In the genomic region with DNA sequence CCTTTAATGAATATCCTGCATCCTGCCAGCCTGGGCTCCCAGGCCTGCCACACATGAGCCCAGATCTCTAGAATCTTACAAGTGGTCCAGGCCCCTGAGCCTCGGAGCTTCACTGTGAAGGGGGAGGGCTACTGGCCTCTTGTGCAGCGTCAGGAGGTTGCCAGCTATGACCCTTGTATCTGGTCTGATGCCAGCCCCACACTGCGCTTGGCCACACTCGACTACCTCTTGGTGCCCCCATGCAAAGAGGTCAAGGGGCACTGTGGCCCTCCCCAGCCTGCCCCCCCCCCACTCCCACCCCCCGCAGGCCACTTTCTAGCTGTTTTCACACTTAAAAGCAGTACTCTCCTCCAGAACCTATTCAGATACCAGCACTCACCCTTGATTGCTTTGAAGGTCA, we compare ENCODE assay signal across 28 mouse cellular contexts. TPM values are rescaled to one million over a fixed set of nuclear protein-coding genes. Genes with fewer than 3 reads are reported as not detected.
DNase-seq lines count a peak whose midpoint lies in the region; ATAC-seq and TF ChIP-seq lines count a peak whose summit lies in the region.
"Had no signal": no experiment of that assay in that cellular context is flagged by ENCODE, and none has a peak within 500 bp of the region (broad histone marks: within the 10 kb centered on the region; RNA-seq: fewer than 3 reads in every experiment).

No protein-coding gene starts in this region.

- no peaks in the 10 kb centered on the region for H3K9me3 ChIP-seq in kidney, embryonic 16.5 days (ENCODE audit: low read length)
- H3K9me3 ChIP-seq in MEL (replicated peaks; ENCODE audit: insufficient read depth, low read length): no peaks in the 10 kb centered on the region
- H3K9me3 ChIP-seq in kidney, postnatal 0 days (replicated peaks; ENCODE audit: low read length): no peaks in the 10 kb centered on the region
- H3K9me3 ChIP-seq in hindbrain, embryonic 14.5 days (ENCODE audit: control insufficient read depth, low read length): no peaks in the 10 kb centered on the region
- no peaks in the 10 kb centered on the region for H3K9me3 ChIP-seq in hindbrain, embryonic 12.5 days (replicated peaks)
- H3K9me3 ChIP-seq: embryonic facial prominence, embryonic 15.5 days; forebrain, embryonic 10.5 days; hindbrain, embryonic 13.5 days had no signal

- H3K27me3 ChIP-seq in kidney, embryonic 16.5 days (ENCODE audit: insufficient read depth, low read length): peaks cover 9% of the 10 kb centered on the region
- H3K27me3 ChIP-seq in MEL (ENCODE audit: control insufficient read depth in 1 of 2, insufficient read depth in 2 of 2, low read length in 2 of 2): peaks cover 2% of the 10 kb centered on the region in 2 experiments; a peak in 2 of 4 replicates
- no peaks in the 10 kb centered on the region for H3K27me3 ChIP-seq in kidney, postnatal 0 days (ENCODE audit: insufficient read depth, low read length)
- peaks cover 10% of the 10 kb centered on the region for H3K27me3 ChIP-seq in hindbrain, embryonic 14.5 days (ENCODE audit: control insufficient read depth, insufficient read depth, low read length)
- H3K27me3 ChIP-seq in hindbrain, embryonic 12.5 days: peaks cover 15% of the 10 kb centered on the region

- no peak for TF ChIP-seq EP300 in MEL (IDR thresholded peaks at IDR 0.05; ENCODE audit: low read depth in 1 of 2, low read length in 2 of 2)

- no peak for ATAC-seq in kidney, embryonic 16.5 days (ENCODE audit: low FRiP score, low TSS enrichment)
- peak; percentile 68 for ATAC-seq in kidney, postnatal 0 days (replicated peaks; ENCODE audit: low FRiP score, low read depth)
- ATAC-seq in hindbrain, embryonic 14.5 days (ENCODE audit: low FRiP score): no peak
- no peak for ATAC-seq in hindbrain, embryonic 12.5 days (ENCODE audit: low FRiP score)
- ATAC-seq: forebrain, embryonic 14.5 days; Patski had no signal

- no peak overlapping the region for H3K9ac ChIP-seq in kidney, embryonic 16.5 days (replicated peaks; ENCODE audit: low read length)
- H3K9ac ChIP-seq in MEL (ENCODE audit: control insufficient read depth, low read depth, low read length, poor library complexity, severe bottlenecking): no peak overlapping the region
- H3K9ac ChIP-seq in kidney, postnatal 0 days (ENCODE audit: low read depth, low read length): no peak overlapping the region
- no peak overlapping the region for H3K9ac ChIP-seq in hindbrain, embryonic 14.5 days
- H3K9ac ChIP-seq in hindbrain, embryonic 12.5 days: no peak overlapping the region
- H3K9ac ChIP-seq: embryonic facial prominence, embryonic 15.5 days; hindbrain, embryonic 13.5 days had no signal

- H3K36me3 ChIP-seq in kidney, embryonic 16.5 days (ENCODE audit: insufficient read depth, low read length): no peaks in the 10 kb centered on the region
- H3K36me3 ChIP-seq in MEL (ENCODE audit: control insufficient read depth in 1 of 2, insufficient read depth in 2 of 2, low read length in 2 of 2): peaks cover 0 to 14% of the 10 kb centered on the region in 2 experiments
- H3K36me3 ChIP-seq in kidney, postnatal 0 days (ENCODE audit: insufficient read depth, low read length): no peaks in the 10 kb centered on the region
- H3K36me3 ChIP-seq in hindbrain, embryonic 14.5 days (replicated peaks; ENCODE audit: control insufficient read depth, insufficient read depth): no peaks in the 10 kb centered on the region
- no peaks in the 10 kb centered on the region for H3K36me3 ChIP-seq in hindbrain, embryonic 12.5 days
- H3K36me3 ChIP-seq: embryonic facial prominence, embryonic 15.5 days; forebrain, embryonic 10.5 days; hindbrain, embryonic 13.5 days had no signal

- TF ChIP-seq POLR2A in MEL (IDR thresholded peaks at IDR 0.05; ENCODE audit: control insufficient read depth in 1 of 2, insufficient read depth in 1 of 2, low read depth in 1 of 2, low read length in 2 of 2, poor library complexity in 1 of 2): no peak

- TF ChIP-seq RAD21 in MEL (IDR thresholded peaks at IDR 0.05; ENCODE audit: low read depth, low read length): no peak

- H3K4me1 ChIP-seq in kidney, embryonic 16.5 days (ENCODE audit: insufficient read depth, low read length): peaks cover 5% of the 10 kb centered on the region; the same call in 1 of the 2 replicates
- peaks cover 4 to 14% of the 10 kb centered on the region in 2 experiments; a peak in 3 of 4 replicates for H3K4me1 ChIP-seq in MEL (ENCODE audit: control insufficient read depth in 1 of 2, insufficient read depth in 2 of 2, low read length in 2 of 2)
- peaks cover 4% of the 10 kb centered on the region; the same call in 1 of the 2 replicates for H3K4me1 ChIP-seq in kidney, postnatal 0 days (replicated peaks; ENCODE audit: insufficient read depth, low read length)
- H3K4me1 ChIP-seq in hindbrain, embryonic 14.5 days (replicated peaks; ENCODE audit: control insufficient read depth, insufficient read depth, low read length): no peaks in the 10 kb centered on the region
- peaks cover 5% of the 10 kb centered on the region; the same call in 1 of the 2 replicates for H3K4me1 ChIP-seq in hindbrain, embryonic 12.5 days

- H3K4me3 ChIP-seq in kidney, embryonic 16.5 days (ENCODE audit: low read length): no peak overlapping the region
- no peak overlapping the region for H3K4me3 ChIP-seq in MEL (ENCODE audit: control insufficient read depth in 1 of 2, insufficient read depth in 1 of 2, low read depth in 2 of 2, low read length in 2 of 2)
- no peak overlapping the region for H3K4me3 ChIP-seq in kidney, postnatal 0 days (replicated peaks; ENCODE audit: low read depth, low read length)
- no peak overlapping the region for H3K4me3 ChIP-seq in hindbrain, embryonic 14.5 days (replicated peaks; ENCODE audit: low read length)
- H3K4me3 ChIP-seq in hindbrain, embryonic 12.5 days: no peak overlapping the region
- H3K4me3 ChIP-seq: embryonic facial prominence, embryonic 15.5 days; erythroblast, embryonic 14.5 days; forebrain, embryonic 10.5 days; gastrocnemius, adult 2 months; hindbrain, embryonic 13.5 days had no signal

- no peak for TF ChIP-seq CTCF in MEL (IDR thresholded peaks at IDR 0.05 in 2 of 3, conservative IDR thresholded peaks at IDR 0.05 in 1 of 3; ENCODE audit: control insufficient read depth in 1 of 3, insufficient read depth in 1 of 3, low read depth in 2 of 3, low read length in 3 of 3, poor library complexity in 1 of 3, severe bottlenecking in 1 of 3)
- TF ChIP-seq CTCF in kidney, postnatal 0 days (IDR thresholded peaks at IDR 0.05; ENCODE audit: low read depth): no peak

- 66% methylated on average over 5 of the region's 5 CpGs for WGBS in kidney, embryonic 16.5 days
- WGBS in kidney, postnatal 0 days: 46% methylated on average over 5 of the region's 5 CpGs
- WGBS in hindbrain, embryonic 14.5 days: 65% methylated on average over 5 of the region's 5 CpGs
- WGBS in hindbrain, embryonic 12.5 days: 61% methylated on average over 5 of the region's 5 CpGs

- no peak overlapping the region for H3K27ac ChIP-seq in kidney, embryonic 16.5 days (ENCODE audit: low read length)
- H3K27ac ChIP-seq in MEL (ENCODE audit: control insufficient read depth, low read depth, low read length): no peak overlapping the region
- no peak overlapping the region for H3K27ac ChIP-seq in kidney, postnatal 0 days
- no peak overlapping the region for H3K27ac ChIP-seq in hindbrain, embryonic 14.5 days
- H3K27ac ChIP-seq in hindbrain, embryonic 12.5 days: no peak overlapping the region
- H3K27ac ChIP-seq: embryonic facial prominence, embryonic 15.5 days; forebrain, embryonic 10.5 days; gastrocnemius, adult 2 months; hindbrain, embryonic 13.5 days had no signal

- peak; percentile 86 for DNase-seq in kidney, adult 11 months
- no peak for DNase-seq in MEL (ENCODE audit: low read depth, low spot score)
- DNase-seq in kidney, postnatal 0 days (ENCODE audit: low spot score): no peak
- DNase-seq in kidney, postnatal 36 days: peak; percentile 84 to 87
- no peak for DNase-seq in left cerebral cortex, adult 9 months (ENCODE audit: low spot score in 2 of 2)
- DNase-seq in hindbrain, embryonic 14.5 days (ENCODE audit: low spot score): no peak
- DNase-seq: adrenal gland, adult 2 months; adrenal gland, postnatal 25 days; cerebellum, adult 2 months; cerebellum, postnatal 10 days; embryo, embryonic 11 days; gastrocnemius, adult 2 months; gastrocnemius, postnatal 25 days; heart, postnatal 10 days; heart, postnatal 4 days had no signal

- no peak overlapping the region for H3K4me2 ChIP-seq in kidney, embryonic 16.5 days (replicated peaks; ENCODE audit: low read depth, low read length)
- no peak overlapping the region for H3K4me2 ChIP-seq in kidney, postnatal 0 days (ENCODE audit: low read length)
- H3K4me2 ChIP-seq in hindbrain, embryonic 14.5 days (replicated peaks): no peak overlapping the region
- H3K4me2 ChIP-seq in hindbrain, embryonic 12.5 days (replicated peaks): no peak overlapping the region
- H3K4me2 ChIP-seq: embryonic facial prominence, embryonic 15.5 days; hindbrain, embryonic 13.5 days had no signal

- H3K79me2 ChIP-seq in MEL (ENCODE audit: control insufficient read depth, insufficient read depth, low read length, poor library complexity): peaks cover 16% of the 10 kb centered on the region

RNA-seq across cellular contexts. Expression of gene Adm2, which starts 3.9 kb away (rescaled TPM):
- 0.98 and 1.5 TPM in 2 replicates for polyA plus RNA-seq in kidney, embryonic 16.5 days (2015; fragmentation: Nextera tagmentation; extraction: Ambion mirVana)
- 1.4 and 7.1 TPM in 2 replicates for total RNA-seq in MEL (2012; rRNA removed)
- polyA plus RNA-seq in MEL (2012; ENCODE audit: insufficient read depth in 1 of 2, insufficient read length in 2 of 2, low read depth in 1 of 2, low replicate concordance in 2 of 2, missing spikeins in 1 of 2): 10 to 100 TPM in 1 of 2 experiments, not detected in 1; 18.2 TPM
- 1.5 and 2.0 TPM in 2 replicates for polyA plus RNA-seq in kidney, postnatal 0 days (2015; fragmentation: Nextera tagmentation; extraction: Ambion mirVana)
- polyA plus RNA-seq in hindbrain, embryonic 14.5 days (2014; fragmentation: Nextera tagmentation; extraction: Ambion mirVana): not detected in 2 replicates
- polyA plus RNA-seq in hindbrain, embryonic 12.5 days (2016; fragmentation: Nextera tagmentation; extraction: Ambion mirVana): not detected in 2 replicates
- total RNA-seq: adrenal gland, adult 2 months; adrenal gland, postnatal 25 days; common myeloid progenitor, adult 5-6 weeks; gastrocnemius, adult 2 months; gastrocnemius, postnatal 25 days; granulocyte monocyte progenitor cell, adult 5-6 weeks; heart, postnatal 10 days; heart, postnatal 4 days had no signal
- polyA plus RNA-seq: cerebellum, adult 2 months; embryonic facial prominence, embryonic 11.5 days; forebrain, embryonic 14.5 days; hindbrain, embryonic 13.5 days had no signal

RNA-seq across cellular contexts. Expression of gene Miox, which starts 7.8 kb away (rescaled TPM):
- 17.0 and 28.6 TPM in 2 replicates for polyA plus RNA-seq in kidney, embryonic 16.5 days (2015; fragmentation: Nextera tagmentation; extraction: Ambion mirVana)
- total RNA-seq in MEL (2012; rRNA removed): not detected in 2 replicates
- not detected for polyA plus RNA-seq in MEL (2012; ENCODE audit: insufficient read depth in 1 of 2, insufficient read length in 2 of 2, low read depth in 1 of 2, low replicate concordance in 2 of 2, missing spikeins in 1 of 2)
- 119 and 185 TPM in 2 replicates for polyA plus RNA-seq in kidney, postnatal 0 days (2015; fragmentation: Nextera tagmentation; extraction: Ambion mirVana)
- polyA plus RNA-seq in hindbrain, embryonic 14.5 days (2014; fragmentation: Nextera tagmentation; extraction: Ambion mirVana): not detected in 2 replicates
- not detected in 2 replicates for polyA plus RNA-seq in hindbrain, embryonic 12.5 days (2016; fragmentation: Nextera tagmentation; extraction: Ambion mirVana)
- total RNA-seq: adrenal gland, adult 2 months; adrenal gland, postnatal 25 days; common myeloid progenitor, adult 5-6 weeks; gastrocnemius, adult 2 months; gastrocnemius, postnatal 25 days; granulocyte monocyte progenitor cell, adult 5-6 weeks; heart, postnatal 10 days; heart, postnatal 4 days had no signal
- polyA plus RNA-seq: C2C12; cerebellum, adult 2 months; embryonic facial prominence, embryonic 11.5 days; embryonic facial prominence, embryonic 15.5 days; erythroblast, embryonic 14.5 days; forebrain, embryonic 10.5 days; forebrain, embryonic 14.5 days; heart, embryonic 14.5 days; hindbrain, embryonic 13.5 days; Patski had no signal

RNA-seq across cellular contexts. Expression of gene Sbf1, which starts 11.3 kb away (rescaled TPM):
- 49.3 and 52.0 TPM in 2 replicates for polyA plus RNA-seq in kidney, embryonic 16.5 days (2015; fragmentation: Nextera tagmentation; extraction: Ambion mirVana)
- 80.4 and 84.6 TPM in 2 replicates for total RNA-seq in MEL (2012; rRNA removed)
- 100 to 1,000 TPM in 1 of 2 experiments, not detected in 1; 147 TPM for polyA plus RNA-seq in MEL (2012; ENCODE audit: insufficient read depth in 1 of 2, insufficient read length in 2 of 2, low read depth in 1 of 2, low replicate concordance in 2 of 2, missing spikeins in 1 of 2)
- 30.0 and 37.2 TPM in 2 replicates for polyA plus RNA-seq in kidney, postnatal 0 days (2015; fragmentation: Nextera tagmentation; extraction: Ambion mirVana)
- 99.8 and 105 TPM in 2 replicates for polyA plus RNA-seq in hindbrain, embryonic 14.5 days (2014; fragmentation: Nextera tagmentation; extraction: Ambion mirVana)
- 81.1 and 95.5 TPM in 2 replicates for polyA plus RNA-seq in hindbrain, embryonic 12.5 days (2016; fragmentation: Nextera tagmentation; extraction: Ambion mirVana)

RNA-seq across cellular contexts. Expression of gene Lmf2, which starts 29.0 kb away (rescaled TPM):
- 68.3 and 79.0 TPM in 2 replicates for polyA plus RNA-seq in kidney, embryonic 16.5 days (2015; fragmentation: Nextera tagmentation; extraction: Ambion mirVana)
- total RNA-seq in MEL (2012; rRNA removed): 14.5 and 14.7 TPM in 2 replicates
- polyA plus RNA-seq in MEL (2012; ENCODE audit: insufficient read depth in 1 of 2, insufficient read length in 2 of 2, low read depth in 1 of 2, low replicate concordance in 2 of 2, missing spikeins in 1 of 2): 10 to 100 TPM in 1 of 2 experiments, not detected in 1; 52.0 TPM
- 46.1 and 48.1 TPM in 2 replicates for polyA plus RNA-seq in kidney, postnatal 0 days (2015; fragmentation: Nextera tagmentation; extraction: Ambion mirVana)
- polyA plus RNA-seq in hindbrain, embryonic 14.5 days (2014; fragmentation: Nextera tagmentation; extraction: Ambion mirVana): 24.2 and 24.6 TPM in 2 replicates
- polyA plus RNA-seq in hindbrain, embryonic 12.5 days (2016; fragmentation: Nextera tagmentation; extraction: Ambion mirVana): 42.5 and 47.3 TPM in 2 replicates

RNA-seq across cellular contexts. Expression of gene Ncaph2, which starts 29.1 kb away (rescaled TPM):
- polyA plus RNA-seq in kidney, embryonic 16.5 days (2015; fragmentation: Nextera tagmentation; extraction: Ambion mirVana): 165 and 175 TPM in 2 replicates
- total RNA-seq in MEL (2012; rRNA removed): 126 and 137 TPM in 2 replicates
- polyA plus RNA-seq in MEL (2012; ENCODE audit: insufficient read depth in 1 of 2, insufficient read length in 2 of 2, low read depth in 1 of 2, low replicate concordance in 2 of 2, missing spikeins in 1 of 2): 100 to 1,000 TPM; 160 to 165 TPM
- 100 and 108 TPM in 2 replicates for polyA plus RNA-seq in kidney, postnatal 0 days (2015; fragmentation: Nextera tagmentation; extraction: Ambion mirVana)
- 94.7 and 112 TPM in 2 replicates for polyA plus RNA-seq in hindbrain, embryonic 14.5 days (2014; fragmentation: Nextera tagmentation; extraction: Ambion mirVana)
- polyA plus RNA-seq in hindbrain, embryonic 12.5 days (2016; fragmentation: Nextera tagmentation; extraction: Ambion mirVana): 140 and 151 TPM in 2 replicates

Comparison
In these comparisons a context has a peak if more than half of its experiments do, and no peak if none do; other contexts are left out.
1. DNase-seq: peak in kidney, adult 11 months (single experiment) and kidney, postnatal 36 days (2 of 2); none in MEL (single experiment), kidney, postnatal 0 days (single experiment), left cerebral cortex, adult 9 months (0 of 2) and hindbrain, embryonic 14.5 days (single experiment).
2. RNA of gene Miox, which starts 7.8 kb away (polyA plus RNA-seq): 119 to 185 TPM in kidney, postnatal 0 days and 17.0 to 28.6 TPM in kidney, embryonic 16.5 days; not detected in MEL, not detected in hindbrain, embryonic 14.5 days and not detected in hindbrain, embryonic 12.5 days; every median in the first group is over 10 times any median in the second.